Mouse (Mus musculus) neural tube, embryonic 11.5 days (tissue): Measurements from ENCODE around the gene Actr3. TPM values are rescaled to one million over a fixed set of nuclear protein-coding genes. Genes with fewer than 3 reads are reported as not detected.

Experiments used
- ATAC-seq: fragments of 200-750 bp; cut with Nextera tagmentation; 2 replicates; pipeline ENCODE4 v1.8.0; 2017; ENCODE audit warnings: moderate number of reproducible peaks, mild to moderate bottlenecking, moderate TSS enrichment, moderate library complexity; ENCODE audit not compliant: insufficient read depth, low FRiP score, low TSS enrichment
- DNase-seq: peaks from one replicate; pipeline ENCODE4 v3.0.0-alpha.2; 2015; ENCODE audit warnings: low spot score
- H3K27ac ChIP-seq: fragments of 300-500 bp; sonication (generic); 2 replicates; pipeline ENCODE4 v1.5.1; 2014; ENCODE audit warnings: low read depth, mild to moderate bottlenecking, low read length
- H3K27me3 ChIP-seq: fragments of 300-500 bp; sonication (generic); 2 replicates; pipeline ENCODE4 v1.6.1; 2014; ENCODE audit warnings: mild to moderate bottlenecking, low read length, mixed read lengths; ENCODE audit not compliant: control insufficient read depth, insufficient read depth
- H3K36me3 ChIP-seq: fragments of 300-500 bp; sonication (generic); 2 replicates; pipeline ENCODE4 v1.6.1; 2014; ENCODE audit warnings: mild to moderate bottlenecking, low read length, moderate library complexity, mixed read lengths; ENCODE audit not compliant: control insufficient read depth, insufficient read depth
- H3K4me1 ChIP-seq: fragments of 300-500 bp; sonication (generic); 2 replicates; pipeline ENCODE4 v1.6.1; 2014; ENCODE audit warnings: low read length, mixed read lengths; ENCODE audit not compliant: control insufficient read depth, insufficient read depth
- H3K4me2 ChIP-seq: fragments of 300-500 bp; sonication (generic); 2 replicates; pipeline ENCODE4 v1.6.1; 2014; ENCODE audit warnings: low read depth, mild to moderate bottlenecking, moderate library complexity
- H3K4me3 ChIP-seq: fragments of 300-500 bp; sonication (generic); 2 replicates; pipeline ENCODE4 v1.5.1; 2014; ENCODE audit warnings: low read depth, low read length
- H3K9ac ChIP-seq: fragments of 300-500 bp; sonication (generic); 2 replicates; pipeline ENCODE4 v1.6.1; 2014; ENCODE audit warnings: mild to moderate bottlenecking, low read length
- H3K9me3 ChIP-seq: fragments of 300-500 bp; sonication (generic); 2 replicates; pipeline ENCODE4 v1.6.1; 2016; ENCODE audit warnings: low read length; ENCODE audit not compliant: control insufficient read depth
- WGBS: fragments of 180-500 bp; shearing (Covaris S2); extraction: QIAGEN DNeasy Blood & Tissue Kit; methylation state at CpG from one replicate; pipeline ENCODE4 v1.1.7; 2014; 5-methylcytosine and 5-hydroxymethylcytosine counted together
- polyA plus RNA-seq: library from polyadenylated mRNA; unstranded; fragments of >200 nt; fragmentation: Nextera tagmentation; extraction: Ambion mirVana; gene quantifications from 2 replicates; pipeline ENCODE4 v1.2.1, GENCODE M21; 2014

The Actr3 gene
- polyA plus RNA-seq, 1 experiment from 2014 or later = 284 TPM

DNA sequence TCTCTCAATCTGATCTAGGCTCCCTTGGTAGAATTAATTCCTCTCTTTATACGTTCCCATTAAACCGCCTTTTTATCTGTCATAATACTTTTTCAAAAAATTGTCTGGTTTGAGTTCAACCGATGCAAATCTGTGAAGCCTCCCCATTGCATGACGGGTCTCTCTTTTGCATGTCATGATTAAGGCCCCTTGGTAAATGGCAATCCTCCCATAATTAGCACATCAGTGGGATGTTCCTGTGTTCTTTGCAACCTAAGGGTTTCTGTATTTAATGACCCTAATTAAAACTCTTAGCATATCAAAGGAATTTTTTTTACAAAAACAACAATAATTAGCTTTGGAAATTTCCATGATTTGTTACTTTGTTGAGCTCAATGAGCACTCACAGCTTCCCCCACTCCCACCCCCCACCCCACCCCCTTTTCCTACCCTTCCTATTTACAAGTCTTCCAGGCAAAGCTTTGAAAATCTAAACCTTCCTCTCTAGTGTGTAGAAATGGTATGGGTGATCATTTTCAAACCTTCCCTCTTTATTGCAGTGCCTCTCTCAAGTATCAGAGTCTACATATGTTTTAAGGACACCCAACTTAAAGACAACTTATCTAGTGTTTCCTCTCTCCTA lies 84.0 kb downstream of the Actr3 start:
- ATAC-seq = no peak
- 86% methylated on average over 4 of the region's 4 CpGs for WGBS
- no peaks in the 10 kb centered on the region for H3K9me3 ChIP-seq

DNA sequence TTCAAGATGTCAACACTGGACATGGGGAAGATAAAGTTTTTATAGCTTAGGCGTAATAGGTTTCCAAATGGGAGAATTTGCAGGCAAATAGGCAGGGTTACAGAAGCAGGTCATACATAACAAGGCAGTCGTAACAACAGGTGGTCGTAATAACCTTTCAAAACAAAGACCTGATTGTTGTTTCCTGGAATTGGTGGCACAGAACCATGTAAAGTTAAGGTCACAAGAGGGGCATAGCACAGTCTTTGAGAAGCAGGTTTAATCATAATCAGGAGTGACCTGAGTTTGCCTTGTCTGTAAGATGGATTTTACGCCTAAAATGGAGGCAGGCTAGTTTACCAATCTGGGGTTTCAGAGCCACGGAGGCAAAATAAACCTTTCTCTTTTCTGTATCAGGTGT lies 84.7 kb downstream of the Actr3 start:
- ATAC-seq (no peak), DNase-seq (no peak)
- H3K4me2 ChIP-seq = no peak overlapping the region
- H3K4me1 ChIP-seq = no peaks in the 10 kb centered on the region
- H3K27ac ChIP-seq = no peak overlapping the region
- H3K4me3 ChIP-seq = no peak overlapping the region
- H3K36me3 ChIP-seq = no peaks in the 10 kb centered on the region
- 85% methylated on average over 5 of the region's 5 CpGs for WGBS
- H3K9me3 ChIP-seq = no peaks in the 10 kb centered on the region
- H3K9ac ChIP-seq = no peak overlapping the region
- H3K27me3 ChIP-seq = no peaks in the 10 kb centered on the region

More for the DNA sequence above, 84.0 kb downstream of the Actr3 start:
- Histone ChIP-seq H3K36me3 (no peaks in the 10 kb centered on the region), H3K9ac (no peak overlapping the region), H3K27ac (no peak overlapping the region), H3K4me2 (no peak overlapping the region), H3K27me3 (no peaks in the 10 kb centered on the region), H3K4me3 (no peak overlapping the region), H3K4me1 (no peaks in the 10 kb centered on the region)
- DNase-seq = no peak

DNA sequence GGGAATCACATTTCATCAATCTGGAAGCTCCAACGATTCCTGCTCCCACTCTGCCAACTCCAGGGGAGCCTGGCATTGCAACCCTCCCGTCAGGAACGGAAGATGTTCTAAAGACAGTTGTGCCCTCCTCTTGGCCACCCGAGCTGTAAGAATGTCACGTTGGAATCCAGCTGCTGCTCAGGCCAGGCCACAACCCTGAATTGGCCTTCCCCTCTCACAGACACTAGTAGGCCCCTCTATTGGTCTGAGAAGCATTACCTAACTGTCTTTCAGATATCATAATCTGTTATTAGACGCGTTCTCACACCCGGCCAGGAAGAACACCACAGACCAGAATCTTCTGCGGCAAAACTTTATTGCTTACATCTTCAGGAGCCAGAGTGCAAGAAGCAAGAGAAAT lies 89.7 kb downstream of the Actr3 start:
- Histone ChIP-seq H3K4me2 (no peak overlapping the region), H3K36me3 (no peaks in the 10 kb centered on the region), H3K4me3 (no peak overlapping the region), H3K9ac (no peak overlapping the region), H3K9me3 (peaks cover 2% of the 10 kb centered on the region; the same call in 1 of the 2 replicates), H3K27me3 (no peaks in the 10 kb centered on the region), H3K27ac (no peak overlapping the region), H3K4me1 (no peaks in the 10 kb centered on the region)
- DNase-seq (no peak), ATAC-seq (no peak)
- 94% methylated on average over 9 of the region's 9 CpGs for WGBS

DNA sequence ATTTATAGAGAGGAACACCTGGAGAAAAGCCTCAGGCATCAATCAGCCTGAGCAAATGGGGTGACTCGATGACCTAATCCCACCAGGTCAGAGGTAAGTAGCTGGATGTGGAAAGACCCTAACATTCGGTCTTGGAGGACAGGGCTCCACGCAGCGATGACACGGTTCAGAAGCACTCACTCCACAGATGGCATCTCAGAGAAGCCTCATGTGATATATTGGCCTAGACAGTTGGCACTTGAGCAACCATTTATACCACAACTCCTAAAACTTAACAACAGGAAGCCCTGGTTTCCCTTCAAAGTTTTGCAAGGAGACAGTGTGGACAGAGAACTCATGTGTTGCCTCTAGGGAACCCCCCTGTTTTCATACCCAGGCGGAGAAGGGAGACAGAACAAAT lies 90.1 kb downstream of the Actr3 start:
- ATAC-seq (no peak), DNase-seq (no peak)
- peaks cover 2% of the 10 kb centered on the region; the same call in 1 of the 2 replicates for H3K9me3 ChIP-seq
- H3K27me3 ChIP-seq = no peaks in the 10 kb centered on the region
- H3K4me1 ChIP-seq = no peaks in the 10 kb centered on the region
- no peak overlapping the region for H3K4me3 ChIP-seq
- H3K36me3 ChIP-seq = no peaks in the 10 kb centered on the region
- no peak overlapping the region for H3K9ac ChIP-seq
- H3K4me2 ChIP-seq = no peak overlapping the region
- 94% methylated on average over 6 of the region's 6 CpGs for WGBS
- H3K27ac ChIP-seq = no peak overlapping the region

DNA sequence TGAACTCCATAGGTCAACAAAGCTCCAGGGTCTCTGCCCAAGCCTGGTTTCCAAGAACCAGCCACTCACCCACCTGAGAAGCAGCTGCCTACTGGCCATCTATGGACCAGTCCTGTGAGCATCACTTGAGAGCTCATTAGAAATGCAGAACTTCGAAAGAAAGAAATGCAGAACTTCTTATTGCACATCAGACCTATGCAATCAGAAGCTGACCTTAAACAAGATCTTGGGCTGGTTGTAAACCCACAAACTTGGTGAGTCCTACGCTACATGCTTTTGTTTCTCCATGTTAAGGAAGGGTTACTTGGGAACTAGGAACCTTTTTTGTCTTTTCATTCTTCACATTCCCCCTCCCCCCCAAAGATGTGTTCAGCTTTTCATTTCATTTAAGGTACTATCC lies 92.4 kb downstream of the Actr3 start:
- Histone ChIP-seq H3K27ac (no peak overlapping the region), H3K4me3 (no peak overlapping the region), H3K36me3 (no peaks in the 10 kb centered on the region), H3K4me1 (no peaks in the 10 kb centered on the region), H3K9me3 (peaks cover 2% of the 10 kb centered on the region; the same call in 1 of the 2 replicates), H3K27me3 (no peaks in the 10 kb centered on the region), H3K9ac (no peak overlapping the region), H3K4me2 (no peak overlapping the region)
- no peak for ATAC-seq
- DNase-seq = no peak
- 84% methylated on average over 2 of the region's 2 CpGs for WGBS

Other genes starting within 250 kb of the Actr3 start
- gene Slc35f5, start 124.9 kb upstream of the Actr3 start, polyA plus RNA-seq = 27.9 and 29.6 TPM in 2 replicates
- gene Gpr39, start 241.3 kb upstream of the Actr3 start, polyA plus RNA-seq = not detected in 2 replicates